In the genomic region with DNA sequence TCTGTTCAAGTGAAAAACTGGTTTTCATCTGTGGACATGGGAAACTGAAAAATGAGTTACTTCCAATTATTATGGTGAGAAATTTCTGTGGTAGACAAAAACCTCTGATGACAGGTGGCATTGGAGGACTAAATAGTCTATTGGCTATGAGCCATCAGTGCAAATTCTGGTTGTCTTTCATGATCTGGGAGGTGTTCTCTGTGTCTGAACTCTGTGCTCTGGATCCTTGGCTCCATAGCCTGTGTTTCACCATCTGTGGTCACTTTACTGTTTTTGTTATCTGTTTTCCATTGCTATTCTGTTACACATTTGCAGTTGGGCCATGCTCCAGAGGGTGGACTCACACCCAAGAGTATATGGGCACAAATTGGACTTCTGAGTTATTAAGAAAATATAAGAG, we compare ENCODE assay signal across 10 mouse cellular contexts.
"Had no signal": no experiment of that assay in that cellular context is flagged by ENCODE, and none has a peak within 500 bp of the region (broad histone marks: within the 10 kb centered on the region; RNA-seq: fewer than 3 reads in every experiment).

No protein-coding gene starts in this region.

- H3K4me1 ChIP-seq: kidney, embryonic 15.5 days; limb, embryonic 15.5 days had no signal

- H3K9me3 ChIP-seq: kidney, embryonic 15.5 days; limb, embryonic 15.5 days; neural tube, embryonic 12.5 days had no signal

- H3K27me3 ChIP-seq: kidney, embryonic 15.5 days; limb, embryonic 15.5 days; neural tube, embryonic 12.5 days had no signal

- H3K27ac ChIP-seq: kidney, embryonic 15.5 days; limb, embryonic 15.5 days; liver, embryonic 14.5 days; neural tube, embryonic 12.5 days had no signal

- H3K36me3 ChIP-seq: kidney, embryonic 15.5 days; limb, embryonic 15.5 days; neural tube, embryonic 12.5 days had no signal

- H3K4me3 ChIP-seq: kidney, embryonic 15.5 days; limb, embryonic 15.5 days; neural tube, embryonic 12.5 days had no signal

- DNase-seq: kidney, postnatal 14 days; lung, adult 2 months; lung, postnatal 36 days; midbrain, embryonic 14.5 days; thymus, adult 18-20 months; thymus, postnatal 14 days had no signal
